Mouse (Mus musculus): Measurements from ENCODE around the gene Cntnap2.

Gene Cntnap2

DNA sequence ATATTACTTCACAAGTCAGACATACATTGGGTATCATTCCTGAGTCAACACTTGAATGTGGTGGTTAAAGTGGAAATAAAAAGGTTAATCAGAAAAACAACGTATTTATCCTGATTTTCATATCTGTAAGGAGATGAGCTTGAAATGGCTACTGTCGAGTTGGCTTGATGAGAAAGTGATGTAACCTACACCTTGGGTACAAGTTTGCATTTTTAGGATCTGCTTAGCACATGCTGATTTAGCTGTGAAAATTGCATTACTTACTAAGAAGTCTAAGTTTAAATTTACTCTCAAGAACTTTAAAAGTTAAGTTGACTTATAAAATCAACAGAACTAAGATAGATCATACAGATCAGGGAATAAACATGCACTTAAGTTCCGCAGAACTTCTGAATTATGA, 879.1 kb downstream of the Cntnap2 start:
- DNase-seq (ENCODE audit: low read depth, low spot score): no peak

DNA sequence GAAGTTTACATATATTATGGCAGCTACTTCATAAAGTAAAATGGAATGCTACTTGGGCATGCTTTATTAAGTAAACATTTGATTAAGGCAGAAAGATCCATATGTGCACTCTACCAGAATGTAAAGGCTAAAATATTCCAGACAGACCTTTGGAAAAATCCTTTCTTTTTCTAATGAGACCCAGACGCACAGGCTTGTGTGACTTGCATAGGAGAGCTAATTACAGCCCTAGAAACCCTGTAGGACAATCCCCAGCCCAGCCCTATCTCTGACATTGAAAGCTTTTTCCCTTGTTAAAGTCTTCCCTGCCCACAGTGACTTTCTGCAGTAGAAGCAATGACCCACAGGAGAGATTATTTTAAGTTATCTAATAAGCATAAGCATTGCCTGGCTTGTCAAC, 879.6 kb downstream of the Cntnap2 start:
- DNase-seq (ENCODE audit: low read depth, low spot score): no peak

DNA sequence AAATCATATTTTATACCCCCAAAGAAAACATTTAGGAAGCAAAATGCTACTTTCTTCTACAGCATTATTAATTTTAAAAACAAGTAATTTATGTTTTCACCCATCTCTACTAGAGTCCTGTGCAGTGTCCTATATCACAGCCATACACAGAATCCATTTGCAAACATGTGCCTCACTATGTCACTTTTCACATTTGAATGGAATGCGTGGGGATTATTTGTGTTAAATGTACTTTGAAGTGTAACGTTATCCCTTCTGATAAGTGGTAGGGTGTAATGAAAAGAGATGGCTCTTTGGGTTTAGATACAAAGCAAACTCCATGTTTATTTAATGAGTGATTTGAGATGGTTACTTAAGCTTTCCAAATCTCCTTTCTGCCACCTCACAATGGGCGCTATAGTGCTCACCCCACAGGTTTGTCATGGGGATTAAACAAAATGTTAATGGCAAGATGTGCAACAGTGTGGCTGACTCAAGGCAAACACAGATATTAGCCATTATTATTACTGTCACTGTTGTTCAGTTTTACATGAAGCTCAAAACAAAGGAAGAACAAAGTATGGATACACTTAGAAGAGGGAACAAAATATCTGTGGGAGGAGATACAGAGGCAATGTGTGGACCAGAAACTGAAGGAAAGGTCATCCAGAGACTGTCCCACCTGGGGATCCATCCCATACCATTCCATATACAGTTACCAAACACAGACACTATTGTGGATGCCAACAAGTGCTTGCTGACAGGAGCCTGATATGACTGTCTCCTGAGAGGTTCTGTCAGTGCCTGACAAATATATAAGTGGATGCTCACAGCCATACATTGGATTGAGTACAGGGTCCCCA, 886.2 kb downstream of the Cntnap2 start:
- DNase-seq (ENCODE audit: low read depth, low spot score): no peak

DNA sequence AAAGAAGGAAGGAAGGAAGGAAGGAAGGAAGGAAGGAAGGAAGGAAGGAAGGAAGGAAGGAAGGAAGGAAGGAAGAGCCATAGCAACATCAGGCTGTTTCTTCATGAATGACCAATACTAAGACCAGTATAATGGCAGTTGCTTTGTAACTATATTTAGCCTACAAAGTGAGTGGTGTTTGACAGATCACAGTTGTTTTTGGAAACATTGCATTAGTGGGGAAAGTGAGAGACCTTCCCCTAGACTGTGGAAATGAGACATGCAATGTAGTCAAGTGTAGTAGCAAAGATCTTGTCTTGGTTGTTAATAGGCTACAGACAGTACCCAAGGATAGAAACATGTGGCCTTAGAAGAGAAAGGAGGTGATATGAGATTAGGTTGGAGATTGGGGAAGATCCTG, 895.6 kb downstream of the Cntnap2 start:
- DNase-seq (ENCODE audit: low read depth, low spot score): no peak

DNA sequence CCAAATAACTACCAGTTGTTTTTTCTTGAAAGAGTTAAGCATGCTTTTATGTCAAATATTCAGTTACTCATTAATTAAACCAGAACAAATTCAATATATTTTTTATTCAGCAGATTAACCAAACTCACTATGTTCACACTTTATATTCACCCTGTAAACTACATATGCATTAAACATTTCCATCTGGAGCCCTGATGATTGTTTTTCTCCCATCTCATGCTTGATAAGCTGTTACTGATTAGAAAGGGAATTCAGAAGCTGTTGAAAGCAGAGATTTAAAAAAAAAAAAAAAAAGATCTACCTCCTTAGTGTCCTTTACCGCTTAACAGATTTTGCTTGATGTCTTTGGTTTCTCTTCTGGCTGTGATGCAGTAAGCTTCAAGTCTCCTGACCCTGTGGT, 905.3 kb downstream of the Cntnap2 start:
- no peak for DNase-seq (ENCODE audit: low read depth, low spot score)

DNA sequence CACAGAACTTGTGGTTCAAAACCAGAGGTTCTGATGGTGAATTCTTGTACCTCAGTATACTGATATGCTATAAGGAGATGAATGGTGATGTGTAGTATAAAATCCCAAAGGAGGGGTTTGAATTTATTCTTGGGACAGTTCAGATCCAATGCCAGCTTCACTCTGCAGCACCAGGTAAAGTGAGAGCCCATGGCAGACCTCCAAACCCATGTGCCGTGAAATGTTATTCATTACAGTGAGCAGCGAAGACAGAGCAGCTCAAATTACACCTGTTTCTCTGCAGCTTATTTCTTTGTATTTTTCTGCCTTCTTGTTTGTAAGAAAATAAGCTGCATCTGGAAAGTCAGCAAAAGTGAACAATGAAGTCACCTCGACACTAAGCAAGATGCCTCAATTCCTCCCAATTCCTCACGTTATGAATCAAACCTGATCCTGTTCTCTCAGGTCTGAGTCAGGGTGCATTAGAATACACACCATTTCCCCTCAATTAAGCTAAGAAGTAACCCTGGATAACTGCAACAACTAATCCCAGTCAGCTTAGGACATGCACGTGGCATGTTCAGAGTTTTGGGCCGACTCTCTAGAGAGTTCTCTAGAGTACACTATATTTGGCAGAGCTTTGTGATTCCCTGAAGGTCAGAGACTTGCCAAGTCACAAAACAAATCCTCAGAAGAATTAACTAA, 915.5 kb downstream of the Cntnap2 start:
- no peak for DNase-seq (ENCODE audit: low read depth, low spot score)

DNA sequence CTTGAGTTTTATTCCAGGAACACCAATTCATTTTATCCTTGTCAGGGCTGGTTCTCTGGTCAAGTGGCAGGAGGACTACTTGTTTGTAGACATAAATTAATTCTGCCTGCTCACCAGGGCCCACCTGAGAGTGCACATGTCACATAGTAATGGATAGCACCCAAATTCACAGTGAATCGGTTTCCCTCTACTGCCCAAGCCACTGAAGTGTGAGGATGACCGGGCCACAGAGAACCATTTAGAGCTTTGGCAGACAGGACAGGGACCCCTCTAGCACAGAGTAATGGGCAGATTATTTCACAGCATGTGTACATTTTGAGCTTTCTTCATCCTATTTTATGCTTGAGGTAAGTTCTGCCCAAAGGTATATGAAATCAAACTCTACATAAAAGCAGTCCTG, 920.0 kb downstream of the Cntnap2 start:
- no peak for DNase-seq (ENCODE audit: low read depth, low spot score)

DNA sequence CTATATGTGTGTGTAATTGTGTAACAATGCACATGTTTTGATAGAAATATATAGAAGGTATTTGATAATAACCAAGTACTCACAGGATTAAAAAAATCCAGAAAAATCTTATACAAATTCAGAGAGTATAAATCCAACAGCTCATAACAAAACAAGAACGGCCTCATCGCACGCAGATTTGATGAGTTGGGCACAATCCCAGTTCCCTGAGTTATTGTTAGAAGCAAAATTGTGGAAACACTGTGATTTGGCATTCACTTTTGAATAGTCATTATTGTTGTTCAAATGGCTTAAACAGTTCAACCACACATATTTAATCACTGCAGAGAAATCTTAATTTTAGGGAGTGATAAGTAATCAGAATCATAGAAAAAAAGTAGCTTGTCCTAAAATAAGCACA, 928.9 kb downstream of the Cntnap2 start:
- no peak for DNase-seq (ENCODE audit: low read depth, low spot score)

DNA sequence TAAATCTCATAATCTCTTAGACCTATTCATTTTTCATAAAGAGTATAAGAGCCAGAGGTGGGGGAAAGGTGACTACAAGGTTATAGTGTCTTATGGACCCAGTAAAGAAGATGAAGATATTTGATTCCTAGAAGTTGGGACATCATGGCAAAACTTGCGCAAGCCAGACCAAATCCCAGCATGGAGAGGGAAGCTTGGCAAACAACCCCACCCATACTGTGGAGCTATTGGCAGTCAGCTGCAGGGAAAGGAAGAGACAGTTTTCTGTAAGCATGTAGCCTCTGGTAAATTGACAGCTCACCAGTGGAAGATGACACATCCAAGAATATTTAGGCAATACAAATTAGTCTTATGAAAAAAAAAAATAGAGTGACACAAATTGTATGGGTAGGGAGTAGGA, 931.9 kb downstream of the Cntnap2 start:
- no peak for DNase-seq (ENCODE audit: low read depth, low spot score)

DNA sequence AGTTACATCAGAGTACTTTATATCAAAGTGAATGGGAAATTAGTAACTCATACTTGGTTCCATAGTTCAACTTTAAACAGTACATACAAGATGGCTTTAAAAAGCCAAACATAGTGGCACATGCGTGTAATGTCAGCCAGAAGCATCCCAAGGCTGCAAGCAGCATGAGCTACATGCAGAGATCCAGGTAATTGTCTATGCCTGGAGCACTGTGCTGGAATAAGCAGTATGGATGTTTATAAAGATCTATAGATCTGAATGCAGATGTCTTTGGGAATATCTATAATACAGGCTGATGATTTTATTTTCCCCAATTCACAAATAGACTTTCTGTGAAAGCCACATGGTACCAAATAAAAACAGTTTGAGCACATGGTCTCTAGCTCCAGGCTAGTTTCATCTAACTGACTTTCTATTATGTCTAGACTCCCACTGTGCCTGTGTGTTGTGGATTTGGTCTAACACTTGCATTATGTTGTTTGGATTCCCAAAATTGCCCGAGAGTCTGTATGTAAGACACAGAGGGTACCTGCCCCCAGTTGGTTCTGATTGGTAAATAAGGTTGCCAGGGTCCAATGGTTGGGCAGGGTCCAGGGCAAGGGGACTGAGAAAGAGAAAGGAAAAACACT, 963.5 kb downstream of the Cntnap2 start:
- DNase-seq (ENCODE audit: low read depth, low spot score): no peak

DNA sequence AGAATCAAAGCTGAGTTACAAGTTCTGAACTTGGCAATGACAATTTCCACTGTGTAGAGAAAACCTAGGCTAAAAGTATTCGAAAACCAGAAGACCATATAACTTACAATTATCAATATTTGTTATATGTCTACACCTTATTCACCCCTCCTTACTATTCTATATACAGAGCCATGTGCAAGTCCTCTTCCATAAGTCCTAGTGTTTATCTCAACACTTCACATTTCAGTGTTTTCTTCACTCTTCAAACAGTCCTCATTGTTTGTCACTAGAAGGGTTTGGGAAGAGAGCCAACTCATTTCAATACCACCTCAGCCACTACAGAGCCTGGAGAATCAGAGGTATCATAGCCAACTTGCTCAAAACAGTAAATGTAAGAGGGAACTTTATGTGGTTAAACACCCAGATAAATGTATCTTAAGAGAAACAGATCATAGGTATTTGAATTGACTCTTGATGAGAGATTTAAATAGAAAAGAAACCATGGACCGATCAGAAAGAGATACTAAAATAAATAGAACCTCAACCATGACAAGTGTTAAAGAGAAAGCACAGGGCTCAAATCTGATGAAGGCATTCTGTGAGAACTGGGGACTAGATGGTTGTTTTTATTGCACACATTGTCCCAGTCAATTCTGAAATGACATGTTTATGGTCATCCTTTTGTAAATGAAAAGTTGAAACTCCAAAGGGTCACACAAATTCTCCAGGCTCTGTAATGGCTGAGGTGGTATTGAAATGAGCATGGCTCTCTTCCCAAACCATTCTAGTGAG, 972.9 kb downstream of the Cntnap2 start:
- no peak for DNase-seq (ENCODE audit: low read depth, low spot score)

DNA sequence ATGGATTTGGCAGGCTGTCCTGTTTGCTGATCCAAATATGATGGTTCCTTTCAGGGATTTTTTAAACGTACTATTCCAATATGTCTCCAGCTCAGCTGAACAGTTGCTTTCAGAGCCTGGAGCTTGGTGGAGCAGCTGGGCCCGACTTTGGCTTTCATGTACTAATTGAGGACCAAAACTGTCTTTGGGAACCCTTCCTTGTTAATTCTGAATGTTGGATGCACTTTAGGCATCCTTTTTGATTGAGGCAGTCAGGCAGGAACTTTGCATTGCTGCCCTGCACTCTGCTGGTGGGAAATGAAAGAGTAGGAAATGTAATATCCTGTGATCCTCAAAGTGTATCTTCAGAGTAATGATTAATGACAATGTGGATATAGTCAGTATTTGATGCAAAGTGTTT, 974.0 kb downstream of the Cntnap2 start:
- no peak for DNase-seq (ENCODE audit: low read depth, low spot score)

DNA sequence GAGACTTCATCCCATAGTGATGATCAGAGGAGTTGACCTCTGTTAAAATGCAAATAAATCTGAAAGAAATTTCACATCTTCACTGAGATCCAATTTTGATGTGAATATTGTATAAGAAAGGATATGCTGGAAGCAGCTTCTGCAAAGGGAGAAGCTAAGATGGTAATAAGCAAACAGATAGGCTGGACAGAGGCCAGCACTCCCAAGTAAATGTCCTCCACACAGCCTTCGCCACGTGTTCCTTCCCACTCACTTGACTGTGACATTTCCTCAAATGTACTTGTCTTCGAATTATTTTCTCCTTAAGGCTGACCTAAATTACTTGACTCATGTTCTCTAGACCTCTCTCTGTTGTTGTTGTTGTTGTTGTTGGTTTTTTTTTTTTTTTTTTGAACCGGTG, 981.5 kb downstream of the Cntnap2 start:
- no peak for DNase-seq (ENCODE audit: low read depth, low spot score)

DNA sequence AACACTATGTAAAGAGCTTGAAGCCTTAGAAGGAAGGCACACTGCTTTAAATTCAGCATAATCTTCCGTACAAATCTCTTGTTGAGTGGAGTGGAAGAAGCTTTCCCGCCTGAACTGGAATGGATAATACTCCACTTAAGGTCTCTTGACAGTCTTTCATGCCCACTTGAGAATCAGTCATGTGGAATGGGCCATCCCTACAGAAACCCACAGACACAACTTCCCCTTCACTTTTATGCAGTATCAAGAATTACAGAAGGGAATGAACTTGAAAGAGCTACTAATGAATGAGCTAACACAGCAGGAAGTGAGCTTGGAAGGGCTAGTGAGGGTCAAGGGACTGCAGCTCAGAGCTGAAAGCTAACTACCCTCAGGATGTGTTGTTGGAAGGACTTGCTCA, 1021.1 kb downstream of the Cntnap2 start:
- no peak for DNase-seq (ENCODE audit: low read depth, low spot score)

DNA sequence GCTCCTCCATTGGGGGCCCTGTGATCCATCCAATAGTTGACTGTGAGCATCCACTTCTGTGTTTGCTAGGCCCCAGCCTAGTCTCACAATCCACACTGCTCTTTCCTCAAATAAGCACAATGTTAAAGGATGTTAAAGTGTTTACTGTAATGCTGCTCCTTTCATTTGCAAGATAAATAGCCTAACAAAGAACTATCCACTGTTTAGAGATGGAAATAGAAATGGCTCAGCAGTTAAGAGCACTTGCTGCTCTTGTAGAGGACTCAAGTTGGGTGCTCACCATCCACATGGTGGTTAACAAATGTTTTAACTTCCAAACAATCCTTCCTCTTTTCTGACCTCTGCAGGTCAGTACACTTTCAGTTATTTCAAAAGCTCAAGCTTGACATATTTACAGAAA, 1022.3 kb downstream of the Cntnap2 start:
- no peak for DNase-seq (ENCODE audit: low read depth, low spot score)

DNA sequence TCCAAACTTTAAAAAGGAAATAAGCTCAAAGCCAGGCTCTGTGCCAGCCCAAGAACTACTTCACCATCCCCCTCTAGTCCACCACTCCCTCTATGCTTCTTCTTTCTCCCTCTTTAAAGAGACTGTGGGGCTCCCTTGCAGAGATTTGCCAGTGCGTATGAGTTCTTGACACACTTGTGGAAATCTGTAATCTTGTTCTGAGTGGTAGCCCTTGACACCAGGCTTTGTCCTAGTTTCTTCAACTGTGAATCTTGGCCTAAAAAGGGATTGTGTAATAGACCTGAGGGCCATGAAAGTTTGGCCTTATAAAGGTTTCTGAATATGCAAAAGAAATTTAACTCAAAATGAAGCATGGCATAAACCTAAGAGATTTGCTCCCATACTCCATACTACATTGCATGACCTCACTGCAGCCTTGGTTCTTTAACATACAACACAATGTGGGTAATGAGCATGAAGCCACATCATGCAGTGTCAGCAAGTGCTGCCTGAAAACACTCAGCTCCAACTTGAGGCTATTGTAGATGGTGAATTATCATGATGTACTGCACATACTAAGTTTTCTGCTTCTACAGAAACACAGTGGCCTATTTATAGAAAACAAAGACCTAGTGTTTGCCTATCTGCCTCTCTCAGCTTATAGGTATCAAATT, 1084.2 kb downstream of the Cntnap2 start:
- no peak for DNase-seq (ENCODE audit: low read depth, low spot score)

DNA sequence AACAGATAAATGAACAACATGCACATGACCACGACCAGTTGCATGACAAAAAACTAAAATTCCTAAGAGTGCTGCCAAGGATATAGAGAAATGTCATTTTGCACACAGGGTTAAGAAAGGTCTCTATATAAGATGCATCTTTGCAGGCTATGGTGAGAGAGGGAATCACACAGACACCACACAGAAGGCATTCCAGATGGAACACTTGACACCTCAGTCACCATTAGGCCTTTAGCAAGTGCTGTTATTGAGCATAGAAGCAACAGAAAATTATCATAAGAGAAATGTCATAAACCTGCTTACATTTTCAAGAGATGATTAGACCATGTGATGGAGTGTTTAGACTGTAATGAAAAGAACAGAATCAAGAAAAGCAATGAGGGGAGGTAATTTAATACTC, 1107.7 kb downstream of the Cntnap2 start:
- no peak for DNase-seq (ENCODE audit: low read depth, low spot score)

DNA sequence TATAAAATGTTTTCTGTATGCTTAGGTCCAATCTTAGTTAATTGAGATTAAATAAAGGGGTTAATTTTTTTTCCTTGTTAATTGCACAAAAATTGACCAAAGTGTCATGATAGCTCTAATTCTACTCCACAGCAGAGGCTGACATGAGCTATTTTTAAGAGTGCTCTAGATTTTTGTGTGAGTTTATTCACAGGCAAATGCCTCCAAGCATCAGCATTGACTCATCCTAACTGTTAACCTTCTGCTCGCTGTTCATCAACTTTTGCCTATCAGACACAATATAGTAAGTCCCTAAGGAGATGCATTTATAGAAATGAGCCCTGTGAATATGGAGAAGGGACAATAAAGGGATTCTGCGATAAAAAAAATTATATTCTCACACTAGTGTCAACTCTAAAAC, 1138.1 kb downstream of the Cntnap2 start:
- no peak for DNase-seq (ENCODE audit: low read depth, low spot score)

DNA sequence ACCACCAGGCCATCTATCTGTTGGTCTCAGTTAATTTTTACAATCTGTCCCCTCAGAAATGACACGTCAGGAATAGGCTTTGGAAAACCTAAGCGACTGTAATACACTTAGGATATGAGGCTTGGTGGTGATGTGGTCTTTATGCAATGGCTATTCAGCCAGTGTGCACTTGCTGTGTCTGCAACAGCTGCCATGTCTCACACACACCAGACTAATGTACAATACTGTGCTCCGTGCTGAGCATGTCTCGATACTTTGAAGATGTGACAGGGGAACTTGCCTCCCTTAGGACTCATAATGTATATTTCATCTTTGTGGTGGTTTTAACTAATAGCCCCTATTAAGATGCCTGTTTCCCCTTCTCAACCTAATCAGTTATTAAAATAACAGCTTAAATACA, 1142.7 kb downstream of the Cntnap2 start:
- no peak for DNase-seq (ENCODE audit: low read depth, low spot score)

DNA sequence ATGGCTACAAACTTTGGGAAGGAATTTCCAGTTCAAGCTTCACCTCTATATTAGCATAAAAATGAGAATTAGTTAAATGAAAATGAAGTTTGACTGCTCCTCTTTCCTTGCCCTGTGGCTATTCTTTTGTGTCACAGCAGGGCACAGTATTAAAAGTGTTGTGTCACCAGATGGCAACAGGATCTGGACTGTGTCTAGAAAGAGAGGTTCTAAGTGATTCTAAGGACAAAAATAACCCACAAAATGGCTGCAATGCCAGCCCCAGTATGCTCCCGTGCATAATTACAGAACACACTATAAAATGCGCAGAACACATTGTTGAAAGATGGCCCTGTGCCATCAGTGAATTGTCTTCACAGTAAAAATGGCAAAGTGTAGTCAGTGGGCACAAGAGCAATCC, 1146.4 kb downstream of the Cntnap2 start:
- DNase-seq (ENCODE audit: low read depth, low spot score): no peak

DNA sequence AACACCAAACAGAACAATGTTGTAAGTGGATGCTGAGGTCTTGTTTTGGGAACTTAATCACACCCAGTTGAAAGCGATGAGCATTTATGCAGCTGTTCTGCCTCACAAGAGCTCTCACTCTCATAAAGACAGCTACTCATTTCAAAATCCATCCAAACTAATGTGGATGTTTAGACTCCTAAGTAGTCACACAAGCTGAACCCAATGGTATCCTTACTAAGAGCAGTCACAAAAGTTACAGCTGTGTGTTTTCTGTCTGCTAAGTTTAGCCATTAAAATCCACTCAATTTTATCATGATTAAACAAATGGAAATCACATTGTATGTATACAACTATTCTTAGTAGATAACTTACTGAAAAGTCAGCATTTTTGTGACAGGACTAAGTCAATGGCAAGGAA, 1173.7 kb downstream of the Cntnap2 start:
- DNase-seq (ENCODE audit: low read depth, low spot score): no peak

DNA sequence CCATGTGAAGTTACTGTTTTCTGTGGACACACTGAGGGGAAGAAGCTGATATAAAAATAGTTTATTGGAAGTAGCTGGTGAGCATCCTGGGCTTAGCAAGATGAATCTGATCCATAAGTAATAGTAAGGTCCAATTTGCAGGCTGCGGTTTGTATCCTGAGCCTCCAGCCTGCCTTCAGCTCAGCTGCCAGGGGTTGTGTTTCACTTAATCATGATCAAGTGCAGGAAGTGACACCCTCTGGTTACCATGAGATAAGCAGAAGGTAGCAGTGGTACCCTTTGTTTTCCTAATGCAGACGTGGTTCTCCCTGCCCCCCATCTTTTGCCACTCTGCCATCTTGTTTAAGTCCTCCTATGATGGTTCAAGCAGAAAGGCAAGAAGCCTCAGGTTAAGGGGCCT, 1181.2 kb downstream of the Cntnap2 start:
- no peak for DNase-seq (ENCODE audit: low read depth, low spot score)
